Comparison of ENCODE assay signal across 17 mouse cellular contexts in the genomic region with DNA sequence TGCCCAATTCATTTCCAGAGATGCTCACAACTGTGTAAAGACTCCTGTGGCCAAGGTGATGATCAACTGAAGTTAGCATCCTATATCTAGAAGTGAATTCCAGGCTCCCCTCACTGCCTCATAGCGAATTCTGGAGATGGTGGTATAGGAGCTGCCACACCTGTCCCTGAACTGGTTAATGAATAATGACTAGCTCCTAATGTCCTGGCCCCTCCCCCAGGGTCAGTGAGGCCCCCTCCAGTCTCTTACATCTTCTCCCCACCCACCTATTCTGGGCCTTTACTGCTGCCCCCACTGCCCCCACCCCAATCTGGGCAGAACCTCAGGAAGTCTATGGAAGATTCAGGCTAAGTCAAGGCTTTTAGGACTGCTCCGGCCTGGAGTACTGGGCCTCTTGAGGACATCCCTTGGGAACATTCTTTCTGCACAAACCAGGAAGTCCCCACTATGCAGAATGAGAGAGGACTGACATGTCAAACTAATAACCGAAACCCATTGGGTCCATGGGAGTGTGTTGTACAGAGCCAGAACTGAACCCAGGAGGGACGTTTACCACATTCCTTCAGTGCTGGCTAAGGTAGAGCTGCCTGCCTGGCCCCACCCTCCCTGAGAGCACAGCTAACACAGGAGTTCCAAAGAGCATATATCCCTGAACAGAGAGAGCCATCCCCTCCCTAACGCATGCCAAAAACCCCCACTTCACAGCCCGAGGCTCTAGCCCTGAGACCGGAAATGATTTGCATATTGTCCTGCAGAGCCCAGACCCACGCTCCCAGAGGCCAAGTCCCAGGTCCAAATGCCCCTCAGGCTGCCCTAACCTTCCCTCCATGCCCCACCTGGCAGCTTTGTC. TPM values are rescaled to one million over a fixed set of nuclear protein-coding genes. Genes with fewer than 3 reads are reported as not detected.
DNase-seq lines count a peak whose midpoint lies in the region; ATAC-seq lines count a peak whose summit lies in the region.
"Had no signal": no experiment of that assay in that cellular context is flagged by ENCODE, and none has a peak within 500 bp of the region (broad histone marks: within the 10 kb centered on the region; RNA-seq: fewer than 3 reads in every experiment).

No protein-coding gene starts in this region.

- H3K4me3 ChIP-seq in heart, embryonic 13.5 days: no peak overlapping the region
- H3K4me3 ChIP-seq in liver, embryonic 12.5 days: no peak overlapping the region
- no peak overlapping the region for H3K4me3 ChIP-seq in liver, embryonic 11.5 days (ENCODE audit: low read depth, low read length)
- no peak overlapping the region for H3K4me3 ChIP-seq in intestine, embryonic 16.5 days (ENCODE audit: low read length)
- no peak overlapping the region for H3K4me3 ChIP-seq in stomach, embryonic 15.5 days (replicated peaks)
- H3K4me3 ChIP-seq: limb, embryonic 13.5 days; midbrain, embryonic 10.5 days had no signal

- intact Hi-C loops in heart, postnatal 14 days (cut with DNase I): no loop called here

- H3K4me1 ChIP-seq in heart, embryonic 13.5 days: peaks cover 91% of the 10 kb centered on the region
- peaks cover 70% of the 10 kb centered on the region for H3K4me1 ChIP-seq in liver, embryonic 12.5 days
- peaks cover 48% of the 10 kb centered on the region for H3K4me1 ChIP-seq in liver, embryonic 11.5 days (replicated peaks; ENCODE audit: control insufficient read depth, insufficient read depth, low read length)
- H3K4me1 ChIP-seq in intestine, embryonic 16.5 days (ENCODE audit: control insufficient read depth, insufficient read depth, low read length): peaks cover 67% of the 10 kb centered on the region
- H3K4me1 ChIP-seq in stomach, embryonic 15.5 days: peaks cover 54% of the 10 kb centered on the region

- peak overlapping the region; percentile 62 for H3K9ac ChIP-seq in heart, embryonic 13.5 days
- no peak overlapping the region for H3K9ac ChIP-seq in liver, embryonic 12.5 days
- no peak overlapping the region for H3K9ac ChIP-seq in liver, embryonic 11.5 days (ENCODE audit: low read depth, low read length)
- peak overlapping the region; percentile 12 for H3K9ac ChIP-seq in intestine, embryonic 16.5 days (ENCODE audit: low read depth, low read length)
- no peak overlapping the region for H3K9ac ChIP-seq in stomach, embryonic 15.5 days
- H3K9ac ChIP-seq: limb, embryonic 13.5 days had no signal

- H3K27me3 ChIP-seq in heart, embryonic 13.5 days (replicated peaks): no peaks in the 10 kb centered on the region
- no peaks in the 10 kb centered on the region for H3K27me3 ChIP-seq in liver, embryonic 12.5 days (replicated peaks)
- no peaks in the 10 kb centered on the region for H3K27me3 ChIP-seq in liver, embryonic 11.5 days (replicated peaks; ENCODE audit: control insufficient read depth, insufficient read depth, low read length)
- H3K27me3 ChIP-seq in intestine, embryonic 16.5 days (replicated peaks; ENCODE audit: control insufficient read depth, insufficient read depth, low read length): no peaks in the 10 kb centered on the region
- no peaks in the 10 kb centered on the region for H3K27me3 ChIP-seq in stomach, embryonic 15.5 days (replicated peaks)
- H3K27me3 ChIP-seq: limb, embryonic 13.5 days; Patski had no signal

- H3K36me3 ChIP-seq in heart, embryonic 13.5 days: no peaks in the 10 kb centered on the region
- no peaks in the 10 kb centered on the region for H3K36me3 ChIP-seq in liver, embryonic 12.5 days
- no peaks in the 10 kb centered on the region for H3K36me3 ChIP-seq in liver, embryonic 11.5 days (ENCODE audit: control insufficient read depth, insufficient read depth, low read length)
- no peaks in the 10 kb centered on the region for H3K36me3 ChIP-seq in intestine, embryonic 16.5 days (ENCODE audit: control insufficient read depth, insufficient read depth, low read length)
- no peaks in the 10 kb centered on the region for H3K36me3 ChIP-seq in stomach, embryonic 15.5 days
- H3K36me3 ChIP-seq: limb, embryonic 13.5 days; midbrain, embryonic 10.5 days had no signal

- DNase-seq in heart, postnatal 14 days: no peak
- DNase-seq in liver, embryonic 11.5 days (ENCODE audit: low spot score): no peak
- DNase-seq in thymus, postnatal 14 days: no peak
- DNase-seq in Muller cell, postnatal 12 days (ENCODE audit: inconsistent ontology term): no peak
- DNase-seq: adrenal gland, adult 8-10 months; cerebellum, postnatal 25 days; gastrocnemius, postnatal 10 days had no signal

- no peaks in the 10 kb centered on the region for H3K9me3 ChIP-seq in heart, embryonic 13.5 days
- H3K9me3 ChIP-seq in liver, embryonic 12.5 days (replicated peaks): no peaks in the 10 kb centered on the region
- H3K9me3 ChIP-seq in liver, embryonic 11.5 days (ENCODE audit: control insufficient read depth, low read length): no peaks in the 10 kb centered on the region
- H3K9me3 ChIP-seq in intestine, embryonic 16.5 days (ENCODE audit: control insufficient read depth, low read length): no peaks in the 10 kb centered on the region
- no peaks in the 10 kb centered on the region for H3K9me3 ChIP-seq in stomach, embryonic 15.5 days
- H3K9me3 ChIP-seq: limb, embryonic 13.5 days; midbrain, embryonic 10.5 days had no signal

- no peak for ATAC-seq in heart, embryonic 13.5 days (ENCODE audit: extremely low read depth, insufficient number of reproducible peaks, low FRiP score, low TSS enrichment)
- 0 out of 2 replicates have a peak, but pooled peaks have one; percentile 6 for ATAC-seq in liver, embryonic 12.5 days
- no peak for ATAC-seq in liver, embryonic 11.5 days (replicated peaks; ENCODE audit: low FRiP score)
- ATAC-seq in intestine, embryonic 16.5 days: peak; percentile 79
- peak; percentile 48; the same call in 1 of the 2 replicates for ATAC-seq in stomach, embryonic 15.5 days (ENCODE audit: insufficient read depth, low FRiP score, low read depth)
- ATAC-seq: forebrain, embryonic 14.5 days; Patski had no signal

- WGBS in heart, embryonic 13.5 days: 31% methylated on average over 8 of the region's 8 CpGs
- WGBS in liver, embryonic 12.5 days (ENCODE audit: insufficient replicate concordance): 40% methylated on average over 8 of the region's 8 CpGs
- 45% methylated on average over 8 of the region's 8 CpGs for WGBS in liver, embryonic 11.5 days
- 19% methylated on average over 8 of the region's 8 CpGs for WGBS in intestine, embryonic 16.5 days
- 30% methylated on average over 8 of the region's 8 CpGs for WGBS in stomach, embryonic 15.5 days

- peak overlapping the region; percentile 89 for H3K27ac ChIP-seq in heart, embryonic 13.5 days (replicated peaks)
- H3K27ac ChIP-seq in liver, embryonic 12.5 days: no peak overlapping the region
- no peak overlapping the region for H3K27ac ChIP-seq in liver, embryonic 11.5 days (ENCODE audit: low read depth, low read length)
- H3K27ac ChIP-seq in intestine, embryonic 16.5 days (ENCODE audit: low read length): peak overlapping the region; percentile 91
- peak overlapping the region; percentile 67 for H3K27ac ChIP-seq in stomach, embryonic 15.5 days
- H3K27ac ChIP-seq: limb, embryonic 13.5 days; midbrain, embryonic 10.5 days had no signal

- H3K4me2 ChIP-seq in heart, embryonic 13.5 days: no peak overlapping the region
- no peak overlapping the region for H3K4me2 ChIP-seq in liver, embryonic 12.5 days
- H3K4me2 ChIP-seq in liver, embryonic 11.5 days: no peak overlapping the region
- H3K4me2 ChIP-seq in intestine, embryonic 16.5 days (ENCODE audit: low read depth, low read length): peak overlapping the region; percentile 24
- no peak overlapping the region; the same call in 1 of the 2 replicates for H3K4me2 ChIP-seq in stomach, embryonic 15.5 days
- H3K4me2 ChIP-seq: limb, embryonic 13.5 days had no signal

RNA-seq across cellular contexts. Expression of gene 1700001C19Rik, which starts 11.6 kb away (rescaled TPM):
- polyA plus RNA-seq in heart, embryonic 13.5 days (2015; fragmentation: Nextera tagmentation; extraction: Ambion mirVana): 0.66 and 0.99 TPM in 2 replicates
- total RNA-seq in heart, postnatal 14 days (2021): not detected
- 0.62 and 0.66 TPM in 2 replicates for polyA plus RNA-seq in liver, embryonic 12.5 days (2016; fragmentation: Nextera tagmentation; extraction: Ambion mirVana)
- 0.52 and 0.96 TPM in 2 replicates for polyA plus RNA-seq in liver, embryonic 11.5 days (2014; fragmentation: Nextera tagmentation; extraction: Ambion mirVana)
- polyA plus RNA-seq in intestine, embryonic 16.5 days (2015; fragmentation: Nextera tagmentation; extraction: Ambion mirVana): 0.17 and 0.45 TPM in 2 replicates
- 0.12 and 0.37 TPM in 2 replicates for polyA plus RNA-seq in stomach, embryonic 15.5 days (2015; fragmentation: Nextera tagmentation; extraction: Ambion mirVana)
- total RNA-seq: gastrocnemius, postnatal 10 days; layer of hippocampus, postnatal 25 days had no signal
- polyA plus RNA-seq: C2C12 had no signal

RNA-seq across cellular contexts. Expression of gene AI661453, which starts 12.3 kb away (rescaled TPM):
- polyA plus RNA-seq in heart, embryonic 13.5 days (2015; fragmentation: Nextera tagmentation; extraction: Ambion mirVana): 0.82 and 1.2 TPM in 2 replicates
- 1 to 10 TPM; 1.8 to 2.1 TPM for total RNA-seq in heart, postnatal 14 days (2021)
- 0.10 and 0.31 TPM in 2 replicates for polyA plus RNA-seq in liver, embryonic 12.5 days (2016; fragmentation: Nextera tagmentation; extraction: Ambion mirVana)
- polyA plus RNA-seq in liver, embryonic 11.5 days (2014; fragmentation: Nextera tagmentation; extraction: Ambion mirVana): 0.22 and 0.23 TPM in 2 replicates
- 3.7 and 4.6 TPM in 2 replicates for polyA plus RNA-seq in intestine, embryonic 16.5 days (2015; fragmentation: Nextera tagmentation; extraction: Ambion mirVana)
- polyA plus RNA-seq in stomach, embryonic 15.5 days (2015; fragmentation: Nextera tagmentation; extraction: Ambion mirVana): 3.5 and 4.0 TPM in 2 replicates

RNA-seq across cellular contexts. Expression of gene Guca1a, which starts 48.4 kb away (rescaled TPM):
- 2.1 and 2.8 TPM in 2 replicates for polyA plus RNA-seq in heart, embryonic 13.5 days (2015; fragmentation: Nextera tagmentation; extraction: Ambion mirVana)
- under 1 TPM in 1 of 2 experiments, not detected in 1; 0.44 TPM for total RNA-seq in heart, postnatal 14 days (2021)
- polyA plus RNA-seq in liver, embryonic 12.5 days (2016; fragmentation: Nextera tagmentation; extraction: Ambion mirVana): 0.97 and 1.4 TPM in 2 replicates
- 1.0 and 1.6 TPM in 2 replicates for polyA plus RNA-seq in liver, embryonic 11.5 days (2014; fragmentation: Nextera tagmentation; extraction: Ambion mirVana)
- 2.3 and 2.4 TPM in 2 replicates for polyA plus RNA-seq in intestine, embryonic 16.5 days (2015; fragmentation: Nextera tagmentation; extraction: Ambion mirVana)
- 3.0 and 4.0 TPM in 2 replicates for polyA plus RNA-seq in stomach, embryonic 15.5 days (2015; fragmentation: Nextera tagmentation; extraction: Ambion mirVana)

RNA-seq across cellular contexts. Expression of gene Taf8, which starts 53.3 kb away (rescaled TPM):
- 18.4 and 19.4 TPM in 2 replicates for polyA plus RNA-seq in heart, embryonic 13.5 days (2015; fragmentation: Nextera tagmentation; extraction: Ambion mirVana)
- 10 to 100 TPM; 14.9 to 15.6 TPM for total RNA-seq in heart, postnatal 14 days (2021)
- 17.6 and 18.0 TPM in 2 replicates for polyA plus RNA-seq in liver, embryonic 12.5 days (2016; fragmentation: Nextera tagmentation; extraction: Ambion mirVana)
- polyA plus RNA-seq in liver, embryonic 11.5 days (2014; fragmentation: Nextera tagmentation; extraction: Ambion mirVana): 20.7 and 21.3 TPM in 2 replicates
- 19.1 and 20.4 TPM in 2 replicates for polyA plus RNA-seq in intestine, embryonic 16.5 days (2015; fragmentation: Nextera tagmentation; extraction: Ambion mirVana)
- 23.3 and 25.2 TPM in 2 replicates for polyA plus RNA-seq in stomach, embryonic 15.5 days (2015; fragmentation: Nextera tagmentation; extraction: Ambion mirVana)

RNA-seq across cellular contexts. Expression of gene Ccnd3, which starts 56.1 kb away (rescaled TPM):
- 451 and 478 TPM in 2 replicates for polyA plus RNA-seq in heart, embryonic 13.5 days (2015; fragmentation: Nextera tagmentation; extraction: Ambion mirVana)
- total RNA-seq in heart, postnatal 14 days (2021): 100 to 1,000 TPM in 1 of 2 experiments, 10 to 100 TPM in 1; 93.8 to 126 TPM
- polyA plus RNA-seq in liver, embryonic 12.5 days (2016; fragmentation: Nextera tagmentation; extraction: Ambion mirVana): 546 and 555 TPM in 2 replicates
- 525 and 530 TPM in 2 replicates for polyA plus RNA-seq in liver, embryonic 11.5 days (2014; fragmentation: Nextera tagmentation; extraction: Ambion mirVana)
- polyA plus RNA-seq in intestine, embryonic 16.5 days (2015; fragmentation: Nextera tagmentation; extraction: Ambion mirVana): 371 and 393 TPM in 2 replicates
- polyA plus RNA-seq in stomach, embryonic 15.5 days (2015; fragmentation: Nextera tagmentation; extraction: Ambion mirVana): 391 and 408 TPM in 2 replicates

Comparison
In these comparisons a context has a peak if more than half of its experiments do, and no peak if none do; other contexts are left out.
1. ATAC-seq: peak in liver, embryonic 12.5 days (single experiment), intestine, embryonic 16.5 days (single experiment) and stomach, embryonic 15.5 days (single experiment); none in heart, embryonic 13.5 days (single experiment) and liver, embryonic 11.5 days (single experiment).
2. H3K27ac ChIP-seq: peak in heart, embryonic 13.5 days (single experiment), intestine, embryonic 16.5 days (single experiment) and stomach, embryonic 15.5 days (single experiment); none in liver, embryonic 12.5 days (single experiment) and liver, embryonic 11.5 days (single experiment).
3. H3K9ac ChIP-seq: peak in heart, embryonic 13.5 days (single experiment) and intestine, embryonic 16.5 days (single experiment); none in liver, embryonic 12.5 days (single experiment), liver, embryonic 11.5 days (single experiment) and stomach, embryonic 15.5 days (single experiment).